9 mouse cellular contexts compared by ENCODE assay signal in the genomic region with DNA sequence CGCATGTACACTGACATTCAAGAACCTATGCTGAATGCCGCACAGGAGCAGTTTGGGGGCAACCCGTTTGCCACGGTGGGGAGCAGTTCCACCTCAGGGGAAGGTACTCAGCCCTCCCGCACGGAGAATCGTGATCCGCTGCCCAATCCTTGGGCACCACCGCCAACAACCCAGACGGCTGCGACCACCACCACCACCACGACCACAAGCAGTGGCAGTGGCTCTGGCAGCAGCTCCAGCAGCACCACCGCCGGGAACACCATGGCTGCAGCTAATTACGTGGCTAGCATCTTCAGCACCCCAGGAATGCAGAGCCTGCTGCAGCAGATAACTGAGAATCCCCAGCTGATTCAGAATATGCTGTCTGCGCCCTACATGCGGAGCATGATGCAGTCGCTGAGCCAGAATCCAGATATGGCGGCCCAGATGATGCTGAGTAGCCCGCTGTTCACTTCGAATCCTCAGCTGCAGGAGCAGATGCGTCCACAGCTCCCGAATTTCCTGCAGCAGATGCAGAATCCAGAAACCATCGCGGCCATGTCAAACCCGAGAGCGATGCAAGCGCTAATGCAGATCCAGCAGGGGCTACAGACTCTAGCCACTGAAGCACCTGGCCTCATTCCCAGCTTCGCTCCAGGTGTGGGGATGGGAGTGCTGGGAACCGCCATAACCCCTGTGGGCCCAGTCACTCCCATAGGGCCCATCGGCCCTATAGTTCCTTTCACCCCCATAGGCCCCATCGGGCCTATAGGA. TPM values are rescaled to one million over a fixed set of nuclear protein-coding genes. Genes with fewer than 3 reads are reported as not detected.
A peak's percentile ranks its signal among the peaks of the same experiment; 100 is the strongest.
DNase-seq lines count a peak whose midpoint lies in the region; ATAC-seq and TF ChIP-seq lines count a peak whose summit lies in the region.
"Had no signal": no experiment of that assay in that cellular context is flagged by ENCODE, and none has a peak within 500 bp of the region (broad histone marks: within the 10 kb centered on the region; RNA-seq: fewer than 3 reads in every experiment).

No protein-coding gene starts in this region.

- peak overlapping the region; percentile 92 for H3K9ac ChIP-seq in hindbrain, embryonic 13.5 days
- peak overlapping the region; percentile 83 for H3K9ac ChIP-seq in limb, embryonic 12.5 days (replicated peaks)
- H3K9ac ChIP-seq in neural tube, embryonic 13.5 days = peak overlapping the region; percentile 92

- H3K4me2 ChIP-seq in hindbrain, embryonic 13.5 days = peak overlapping the region; percentile 73
- H3K4me2 ChIP-seq in limb, embryonic 12.5 days = peak overlapping the region; percentile 76
- H3K4me2 ChIP-seq in neural tube, embryonic 13.5 days = peak overlapping the region; percentile 78

- no peak for ATAC-seq in hindbrain, embryonic 13.5 days (ENCODE audit: low FRiP score)
- ATAC-seq in limb, embryonic 12.5 days (ENCODE audit: insufficient number of reproducible peaks, insufficient read depth, low FRiP score, low TSS enrichment, low read depth) = no peak
- ATAC-seq in neural tube, embryonic 13.5 days (ENCODE audit: low read depth) = no peak

- WGBS in forebrain, embryonic 10.5 days = 21% methylated on average over 32 of the region's 32 CpGs
- 18% methylated on average over 31 of the region's 32 CpGs for WGBS in hindbrain, embryonic 13.5 days
- WGBS in limb, embryonic 12.5 days = 21% methylated on average over 32 of the region's 32 CpGs
- 26% methylated on average over 32 of the region's 32 CpGs for WGBS in neural tube, embryonic 13.5 days

- peaks cover 12% of the 10 kb centered on the region for H3K36me3 ChIP-seq in forebrain, embryonic 10.5 days (replicated peaks)
- H3K36me3 ChIP-seq in hindbrain, embryonic 13.5 days = no peaks in the 10 kb centered on the region
- no peaks in the 10 kb centered on the region for H3K36me3 ChIP-seq in limb, embryonic 12.5 days
- H3K36me3 ChIP-seq in neural tube, embryonic 13.5 days = no peaks in the 10 kb centered on the region

- no peak for TF ChIP-seq CTCF in gastrocnemius, adult 2 months (IDR thresholded peaks at IDR 0.05)

- H3K4me3 ChIP-seq in gastrocnemius, adult 2 months = peak overlapping the region; percentile 81
- H3K4me3 ChIP-seq in forebrain, embryonic 10.5 days = peak overlapping the region; percentile 72
- peak overlapping the region; percentile 65 for H3K4me3 ChIP-seq in hindbrain, embryonic 13.5 days
- H3K4me3 ChIP-seq in limb, embryonic 12.5 days (replicated peaks) = peak overlapping the region; percentile 59
- H3K4me3 ChIP-seq in neural tube, embryonic 13.5 days = peak overlapping the region; percentile 69

- intact Hi-C loops in gastrocnemius, adult 2 months (cut with DNase I) = loop anchor here (2.0 kb wide), 1 partner anchor 197 kb away; a partner anchor contains a TSS

- H3K27ac ChIP-seq in gastrocnemius, adult 2 months = no peak overlapping the region
- H3K27ac ChIP-seq in forebrain, embryonic 10.5 days = peak overlapping the region; percentile 96
- peak overlapping the region; percentile 96 for H3K27ac ChIP-seq in hindbrain, embryonic 13.5 days
- H3K27ac ChIP-seq in limb, embryonic 12.5 days = peak overlapping the region; percentile 73
- peak overlapping the region; percentile 97 for H3K27ac ChIP-seq in neural tube, embryonic 13.5 days (replicated peaks)

- H3K9me3 ChIP-seq in forebrain, embryonic 10.5 days = peaks cover 7% of the 10 kb centered on the region; the same call in 1 of the 2 replicates
- H3K9me3 ChIP-seq in hindbrain, embryonic 13.5 days = no peaks in the 10 kb centered on the region
- no peaks in the 10 kb centered on the region for H3K9me3 ChIP-seq in limb, embryonic 12.5 days
- no peaks in the 10 kb centered on the region for H3K9me3 ChIP-seq in neural tube, embryonic 13.5 days

- peak; percentile 18 for DNase-seq in gastrocnemius, adult 2 months
- no peak for DNase-seq in gastrocnemius, postnatal 4 days (ENCODE audit: low spot score in 2 of 2)
- DNase-seq in R1 (ENCODE audit: low read depth, low spot score) = peak; percentile 15
- peak; percentile 16 for DNase-seq in forebrain, embryonic 10.5 days (ENCODE audit: extremely low spot score, low spot score)
- no peak for DNase-seq in spleen, adult 12 weeks (ENCODE audit: low spot score)

- no peaks in the 10 kb centered on the region for H3K27me3 ChIP-seq in forebrain, embryonic 10.5 days (ENCODE audit: poor library complexity, severe bottlenecking)
- no peaks in the 10 kb centered on the region for H3K27me3 ChIP-seq in hindbrain, embryonic 13.5 days
- no peaks in the 10 kb centered on the region; the same call in 1 of the 2 replicates for H3K27me3 ChIP-seq in limb, embryonic 12.5 days
- no peaks in the 10 kb centered on the region for H3K27me3 ChIP-seq in neural tube, embryonic 13.5 days

- peaks cover 23% of the 10 kb centered on the region for H3K4me1 ChIP-seq in forebrain, embryonic 10.5 days
- peaks cover 6% of the 10 kb centered on the region; the same call in 1 of the 2 replicates for H3K4me1 ChIP-seq in hindbrain, embryonic 13.5 days (replicated peaks)
- 0 out of 2 replicates have a peak, but pooled peaks cover 4% of the 10 kb centered on the region for H3K4me1 ChIP-seq in limb, embryonic 12.5 days (replicated peaks)
- H3K4me1 ChIP-seq in neural tube, embryonic 13.5 days (replicated peaks) = peaks cover 13% of the 10 kb centered on the region

RNA-seq across cellular contexts. Expression of a gene that starts 1.4 kb away (rescaled TPM):
- 10 to 100 TPM; 18.8 to 19.5 TPM for total RNA-seq in gastrocnemius, adult 2 months (2021)
- 10 to 100 TPM; 31.4 to 33.6 TPM for total RNA-seq in gastrocnemius, postnatal 4 days (2021)
- 35.5 and 36.3 TPM in 2 replicates for polyA plus RNA-seq in forebrain, embryonic 10.5 days (2016; fragmentation: Nextera tagmentation; extraction: Ambion mirVana)
- polyA plus RNA-seq in hindbrain, embryonic 13.5 days (2015; fragmentation: Nextera tagmentation; extraction: Ambion mirVana) = 46.6 and 48.2 TPM in 2 replicates
- polyA plus RNA-seq in limb, embryonic 12.5 days (2016; fragmentation: Nextera tagmentation; extraction: Ambion mirVana) = 27.3 and 32.8 TPM in 2 replicates
- polyA plus RNA-seq in neural tube, embryonic 13.5 days (2015; fragmentation: Nextera tagmentation; extraction: Ambion mirVana) = 48.1 and 48.4 TPM in 2 replicates

RNA-seq across cellular contexts. Expression of a gene that starts 58.9 kb away (rescaled TPM):
- total RNA-seq in gastrocnemius, adult 2 months (2021) = not detected
- not detected for total RNA-seq in gastrocnemius, postnatal 4 days (2021)
- 0.22 TPM in 1 of 2 replicates, not detected in the other for polyA plus RNA-seq in forebrain, embryonic 10.5 days (2016; fragmentation: Nextera tagmentation; extraction: Ambion mirVana)
- polyA plus RNA-seq in hindbrain, embryonic 13.5 days (2015; fragmentation: Nextera tagmentation; extraction: Ambion mirVana) = not detected in 2 replicates
- not detected in 2 replicates for polyA plus RNA-seq in limb, embryonic 12.5 days (2016; fragmentation: Nextera tagmentation; extraction: Ambion mirVana)
- polyA plus RNA-seq in neural tube, embryonic 13.5 days (2015; fragmentation: Nextera tagmentation; extraction: Ambion mirVana) = not detected in 2 replicates
- total RNA-seq: MEL had no signal

Comparison
In these comparisons a context has a peak if more than half of its experiments do, and no peak if none do; other contexts are left out.
1. DNase-seq: peak in gastrocnemius, adult 2 months (single experiment), R1 (single experiment) and forebrain, embryonic 10.5 days (single experiment); none in gastrocnemius, postnatal 4 days (0 of 2) and spleen, adult 12 weeks (single experiment).
2. Peak in every context shown above with its lines, with median percentiles within 50 percentile points of each other: H3K4me3 ChIP-seq, H3K4me2 ChIP-seq and H3K9ac ChIP-seq.